Mouse (Mus musculus) limb, embryonic 10.5 days (tissue): ENCODE data around the gene Ankrd35. TPM values are rescaled to one million over a fixed set of nuclear protein-coding genes. Genes with fewer than 3 reads are reported as not detected.
"Not testable (repeated sequence)": the region's sequence is repeated elsewhere in the genome, so short reads cannot be mapped to it uniquely, and the experiment has no call there.

ENCODE experiments used
- DNase-seq: peaks from one replicate; pipeline ENCODE4 v3.0.0-alpha.2; 2017; ENCODE audit warnings: low spot score
- H3K27ac ChIP-seq: fragments of 300-500 bp; sonication (generic); 2 replicates; pipeline ENCODE4 v1.5.1; 2016; ENCODE audit warnings: mild to moderate bottlenecking
- H3K27me3 ChIP-seq: fragments of 300-500 bp; sonication (generic); 2 replicates; pipeline ENCODE4 v1.6.1; 2016; ENCODE audit warnings: low read depth, mild to moderate bottlenecking; ENCODE audit not compliant: poor library complexity, severe bottlenecking
- H3K36me3 ChIP-seq: fragments of 300-500 bp; sonication (generic); 2 replicates; pipeline ENCODE4 v1.6.1; 2016; ENCODE audit warnings: mild to moderate bottlenecking, moderate library complexity
- H3K4me1 ChIP-seq: fragments of 300-500 bp; sonication (generic); 2 replicates; pipeline ENCODE4 v1.6.1; 2016
- H3K4me3 ChIP-seq: fragments of 300-500 bp; sonication (generic); 2 replicates; pipeline ENCODE4 v1.5.1; 2016; ENCODE audit warnings: mild to moderate bottlenecking, moderate library complexity
- H3K9me3 ChIP-seq: fragments of 300-500 bp; sonication (generic); replicated peaks from 2 replicates; pipeline ENCODE4 v1.6.1; 2016; ENCODE audit warnings: mild to moderate bottlenecking
- WGBS: fragments of 180-500 bp; shearing (Covaris S2); methylation state at CpG from one replicate; pipeline ENCODE4 v1.1.7; 2016; 5-methylcytosine and 5-hydroxymethylcytosine counted together
- polyA plus RNA-seq: library from polyadenylated mRNA; unstranded; fragments of >200 nt; fragmentation: Nextera tagmentation; extraction: Ambion mirVana; gene quantifications from 2 replicates; pipeline ENCODE4 v1.2.1, GENCODE M21; 2016

Ankrd35 gene
- polyA plus RNA-seq, 1 experiment from 2014 or later, result 0.10 TPM

GRCm38 (mm10) chr3:96727828-96728633 is 58.1 kb downstream of the Ankrd35 start:
- H3K4me1 ChIP-seq, result peaks cover 23% of the 10 kb centered on the region
- no peak for DNase-seq
- H3K27me3 ChIP-seq, result no peaks in the 10 kb centered on the region
- peak overlapping the region; percentile 96 for H3K4me3 ChIP-seq
- H3K27ac ChIP-seq, result peak overlapping the region; percentile 94
- WGBS, result under 1% methylated on average over 42 of the region's 42 CpGs
- no peaks in the 10 kb centered on the region for H3K9me3 ChIP-seq
- peaks cover 25% of the 10 kb centered on the region for H3K36me3 ChIP-seq

- no peak for DNase-seq
- Histone ChIP-seq H3K4me3 (peak overlapping the region; percentile 96), H3K27me3 (no peaks in the 10 kb centered on the region), H3K9me3 (no peaks in the 10 kb centered on the region), H3K27ac (no peak overlapping the region), H3K36me3 (peaks cover 17% of the 10 kb centered on the region), H3K4me1 (peaks cover 23% of the 10 kb centered on the region)
- 58% methylated on average over 7 of the region's 7 CpGs for WGBS
Observed at GRCm38 (mm10) chr3:96728634-96729402, 58.9 kb downstream of the Ankrd35 start.

- Histone ChIP-seq H3K27me3 (no peaks in the 10 kb centered on the region), H3K4me3 (peak overlapping the region; percentile 96), H3K4me1 (peaks cover 23% of the 10 kb centered on the region), H3K36me3 (peaks cover 13% of the 10 kb centered on the region), H3K9me3 (no peaks in the 10 kb centered on the region), H3K27ac (no peak overlapping the region)
- no peak for DNase-seq
- 45% methylated on average over 3 of the region's 3 CpGs for WGBS
Observed at GRCm38 (mm10) chr3:96729403-96729784, 59.5 kb downstream of the Ankrd35 start.

- WGBS, result 80% methylated on average over 5 of the region's 5 CpGs
- Histone ChIP-seq H3K9me3 (no peaks in the 10 kb centered on the region), H3K27me3 (no peaks in the 10 kb centered on the region), H3K36me3 (0 out of 2 replicates have a peak, but pooled peaks cover 3% of the 10 kb centered on the region), H3K4me1 (peaks cover 23% of the 10 kb centered on the region), H3K4me3 (no peak overlapping the region), H3K27ac (no peak overlapping the region)
- DNase-seq, result no peak
Observed at GRCm38 (mm10) chr3:96730785-96731184, 60.9 kb downstream of the Ankrd35 start.

GRCm38 (mm10) chr3:96733984-96734383 is 64.1 kb downstream of the Ankrd35 start:
- no peaks in the 10 kb centered on the region for H3K27me3 ChIP-seq
- 96% methylated on average over 1 of the region's 1 CpGs for WGBS
- DNase-seq, result no peak
- peaks cover 9% of the 10 kb centered on the region for H3K4me1 ChIP-seq
- no peak overlapping the region for H3K4me3 ChIP-seq
- H3K27ac ChIP-seq, result no peak overlapping the region
- H3K36me3 ChIP-seq, result 0 out of 2 replicates have a peak, but pooled peaks cover 3% of the 10 kb centered on the region
- H3K9me3 ChIP-seq, result no peaks in the 10 kb centered on the region

GRCm38 (mm10) chr3:96735200-96735599 is 65.3 kb downstream of the Ankrd35 start:
- DNase-seq, result no peak
- WGBS, result 98% methylated on average over 2 of the region's 2 CpGs
- no peak overlapping the region for H3K4me3 ChIP-seq
- no peak overlapping the region for H3K27ac ChIP-seq
- 0 out of 2 replicates have a peak, but pooled peaks cover 4% of the 10 kb centered on the region for H3K4me1 ChIP-seq
- H3K27me3 ChIP-seq, result no peaks in the 10 kb centered on the region
- 0 out of 2 replicates have a peak, but pooled peaks cover 3% of the 10 kb centered on the region for H3K36me3 ChIP-seq
- H3K9me3 ChIP-seq, result no peaks in the 10 kb centered on the region

- Histone ChIP-seq H3K4me3 (no peak overlapping the region), H3K36me3 (0 out of 2 replicates have a peak, but pooled peaks cover 3% of the 10 kb centered on the region), H3K27me3 (no peaks in the 10 kb centered on the region), H3K27ac (no peak overlapping the region), H3K9me3 (no peaks in the 10 kb centered on the region), H3K4me1 (no peaks in the 10 kb centered on the region)
- 68% methylated on average over 1 of the region's 1 CpGs for WGBS
- DNase-seq, result no peak
Observed at GRCm38 (mm10) chr3:96737013-96737740, 67.2 kb downstream of the Ankrd35 start.

- Histone ChIP-seq H3K4me1 (no peaks in the 10 kb centered on the region), H3K9me3 (no peaks in the 10 kb centered on the region), H3K36me3 (no peaks in the 10 kb centered on the region), H3K4me3 (no peak overlapping the region), H3K27ac (no peak overlapping the region), H3K27me3 (no peaks in the 10 kb centered on the region)
- DNase-seq, result no peak
- 93% methylated on average over 1 of the region's 1 CpGs for WGBS
Observed at GRCm38 (mm10) chr3:96737995-96738394, 68.1 kb downstream of the Ankrd35 start.

- not testable (repeated sequence) for H3K27ac ChIP-seq, H3K4me3 ChIP-seq
Observed at GRCm38 (mm10) chr3:96740279-96740678, 70.3 kb downstream of the Ankrd35 start.

More at GRCm38 (mm10) chr3:96740279-96740678, 70.3 kb downstream of the Ankrd35 start:
- H3K36me3 ChIP-seq, DNase-seq, H3K27me3 ChIP-seq, H3K4me1 ChIP-seq, H3K9me3 ChIP-seq: not testable (repeated sequence)

Other genes starting within 250 kb of the Ankrd35 start
- gene BC107364, start 217.8 kb upstream of the Ankrd35 start, polyA plus RNA-seq, result 0.14 TPM in 1 of 2 replicates, not detected in the other
- gene Hfe2, start 145.0 kb upstream of the Ankrd35 start, polyA plus RNA-seq, result 0.58 and 0.84 TPM in 2 replicates
- 28.5 and 43.4 TPM in 2 replicates for gene Txnip, start 112.2 kb upstream of the Ankrd35 start, polyA plus RNA-seq
- gene Gm16253, start 93.1 kb upstream of the Ankrd35 start, polyA plus RNA-seq, result 0.60 and 2.0 TPM in 2 replicates
- gene Polr3gl, start 76.0 kb upstream of the Ankrd35 start, polyA plus RNA-seq, result 27.2 and 42.1 TPM in 2 replicates
- 0.73 and 0.96 TPM in 2 replicates for gene Ankrd34a, start 73.5 kb upstream of the Ankrd35 start, polyA plus RNA-seq
- gene Lix1l, start 69.0 kb upstream of the Ankrd35 start, polyA plus RNA-seq, result 3.6 and 4.5 TPM in 2 replicates
- gene Rbm8a, start 40.2 kb upstream of the Ankrd35 start, polyA plus RNA-seq, result 224 and 228 TPM in 2 replicates
- 40.9 and 44.6 TPM in 2 replicates for gene Pex11b, start 34.8 kb upstream of the Ankrd35 start, polyA plus RNA-seq
- 0.08 and 0.14 TPM in 2 replicates for gene Gm42957, start 34.7 kb upstream of the Ankrd35 start, polyA plus RNA-seq
- gene Itga10, start 24.5 kb upstream of the Ankrd35 start, polyA plus RNA-seq, result 0.58 and 0.80 TPM in 2 replicates
- gene Pias3, start 26.3 kb downstream of the Ankrd35 start, polyA plus RNA-seq, result 36.4 and 58.3 TPM in 2 replicates
- gene Nudt17, start 38.4 kb downstream of the Ankrd35 start, polyA plus RNA-seq, result 9.1 and 9.6 TPM in 2 replicates
- gene Polr3c, start 57.5 kb downstream of the Ankrd35 start, polyA plus RNA-seq, result 50.2 and 51.4 TPM in 2 replicates
- 64.3 and 69.8 TPM in 2 replicates for gene Rnf115, start 57.5 kb downstream of the Ankrd35 start, polyA plus RNA-seq
- gene Pdzk1, start 159.2 kb downstream of the Ankrd35 start, polyA plus RNA-seq, result not detected in 2 replicates
- gene Cd160, start 159.2 kb downstream of the Ankrd35 start, polyA plus RNA-seq, result 0.13 TPM in 1 of 2 replicates, not detected in the other
- gene Gja5, start 234.6 kb downstream of the Ankrd35 start, polyA plus RNA-seq, result 11.3 and 14.0 TPM in 2 replicates
- 35.9 and 36.5 TPM in 2 replicates for gene Gpr89, start 235.2 kb downstream of the Ankrd35 start, polyA plus RNA-seq